Mouse (Mus musculus) ZHBTc4 (cell line): ENCODE data around the gene Golgb1.
A peak's percentile ranks its signal among the peaks of the same experiment; 100 is the strongest.

ENCODE experiments used
- DNase-seq: peaks from one replicate; pipeline ENCODE4 v3.0.0-alpha.2; 2011; ENCODE audit warnings: low read depth, low spot score

The Golgb1 gene

GRCm38 (mm10) chr16:36943591-36943990 lies 68.7 kb downstream of the Golgb1 start:
- DNase-seq: no peak

- DNase-seq: peak; percentile 53
These were observed 70.0 kb downstream of the Golgb1 start for GRCm38 (mm10) chr16:36944895-36945424.

- no peak for DNase-seq
These were observed 71.7 kb downstream of the Golgb1 start for GRCm38 (mm10) chr16:36946459-36947159.

GRCm38 (mm10) chr16:36947646-36948197 lies 72.8 kb downstream of the Golgb1 start:
- no peak for DNase-seq

GRCm38 (mm10) chr16:36949614-36950336 lies 74.8 kb downstream of the Golgb1 start:
- DNase-seq: peak; percentile 36

- DNase-seq: no peak
These were observed 76.1 kb downstream of the Golgb1 start for GRCm38 (mm10) chr16:36951029-36951428.

- DNase-seq: no peak
These were observed 80.2 kb downstream of the Golgb1 start for GRCm38 (mm10) chr16:36955106-36955505.

GRCm38 (mm10) chr16:36963415-36963814 lies 88.5 kb downstream of the Golgb1 start:
- DNase-seq: no peak

GRCm38 (mm10) chr16:36979127-36979526 lies 104.2 kb downstream of the Golgb1 start:
- no peak for DNase-seq
